Mouse (Mus musculus) megakaryocyte, embryonic 14.5 days (primary cell): ENCODE measurements at regions not wholly inside any gene's neighbourhood (a gene's known extent, or its start where the extent isn't known, plus 50 kb on each side); places are given as distances from the start of the nearest gene placed in this dataset.

ENCODE experiments used
- FLI1 ChIP-seq: IDR thresholded peaks from 2 replicates; pipeline ENCODE4 v1.6.1; 2012; ENCODE audit warnings: low read length, inconsistent platforms, mixed read lengths
- GATA1 ChIP-seq: IDR thresholded peaks from 3 replicates; pipeline ENCODE4 v1.6.1; 2012; ENCODE audit warnings: mixed read lengths, low read length, inconsistent platforms, borderline replicate concordance

GRCm38 (mm10) chr11:112552838-112553237 lies 229.2 kb upstream of the Sox9 start:
- TF ChIP-seq GATA1 (no peak), FLI1 (no peak)
